Mouse (Mus musculus): ENCODE results near the gene Taar8b.
"Not testable (repeated sequence)": the region's sequence is repeated elsewhere in the genome, so short reads cannot be mapped to it uniquely, and the experiment has no call there.

The Taar8b gene

DNA sequence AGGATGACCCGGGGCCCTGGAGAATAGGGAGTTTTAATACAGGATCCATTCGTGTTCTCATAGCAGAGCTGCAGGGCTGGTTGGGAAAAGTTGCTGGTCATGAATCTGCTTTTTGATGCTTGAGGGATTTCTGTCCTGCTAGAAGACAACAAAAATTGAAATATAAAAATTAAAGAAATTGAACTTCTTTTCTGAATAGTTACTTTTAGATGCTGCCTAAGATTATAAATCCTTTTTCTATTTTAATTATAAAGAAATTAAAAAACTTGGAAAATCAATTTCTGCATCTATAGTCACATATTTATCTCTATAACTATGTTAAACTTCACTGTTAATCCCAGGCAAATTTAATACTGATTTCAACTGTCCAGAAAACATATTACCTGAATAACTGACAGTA is at the start of gene Taar8b:
Gene Taar8b, minus strand, starts transcription at position 101 of the 400 bp plus-strand sequence.
- no peak for DNase-seq (ENCODE audit: low read depth, low spot score)

DNA sequence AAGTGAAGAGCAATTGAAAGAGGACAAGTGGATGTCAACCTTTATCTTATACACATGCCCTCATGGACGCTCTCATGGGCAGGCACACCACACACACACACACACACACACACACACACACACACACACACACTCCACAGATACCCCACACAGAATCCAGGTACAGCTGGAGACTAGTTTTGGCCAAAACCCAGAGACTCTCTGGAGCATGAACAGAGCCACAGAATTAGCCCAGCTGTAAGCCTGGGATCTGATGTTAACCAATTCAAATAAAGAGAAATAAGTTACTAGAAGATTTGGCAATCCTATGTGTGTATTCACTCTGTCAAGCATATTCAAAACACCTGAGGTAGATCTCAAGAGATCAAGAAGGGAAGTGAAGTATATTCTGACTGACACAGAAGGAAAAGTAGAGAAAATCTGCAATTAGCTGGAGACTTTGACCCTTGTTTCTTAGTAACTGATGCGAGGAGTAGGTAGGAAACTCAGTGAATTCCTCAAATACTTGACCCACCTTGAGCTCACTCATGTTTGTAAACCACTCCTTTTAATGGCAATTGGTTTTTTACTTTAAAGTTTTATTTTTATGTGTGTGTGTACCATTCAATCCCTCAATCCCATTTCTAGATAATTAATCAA is 46.6 kb upstream of the Taar8b start:
- DNase-seq (ENCODE audit: low read depth, low spot score), result no peak

DNA sequence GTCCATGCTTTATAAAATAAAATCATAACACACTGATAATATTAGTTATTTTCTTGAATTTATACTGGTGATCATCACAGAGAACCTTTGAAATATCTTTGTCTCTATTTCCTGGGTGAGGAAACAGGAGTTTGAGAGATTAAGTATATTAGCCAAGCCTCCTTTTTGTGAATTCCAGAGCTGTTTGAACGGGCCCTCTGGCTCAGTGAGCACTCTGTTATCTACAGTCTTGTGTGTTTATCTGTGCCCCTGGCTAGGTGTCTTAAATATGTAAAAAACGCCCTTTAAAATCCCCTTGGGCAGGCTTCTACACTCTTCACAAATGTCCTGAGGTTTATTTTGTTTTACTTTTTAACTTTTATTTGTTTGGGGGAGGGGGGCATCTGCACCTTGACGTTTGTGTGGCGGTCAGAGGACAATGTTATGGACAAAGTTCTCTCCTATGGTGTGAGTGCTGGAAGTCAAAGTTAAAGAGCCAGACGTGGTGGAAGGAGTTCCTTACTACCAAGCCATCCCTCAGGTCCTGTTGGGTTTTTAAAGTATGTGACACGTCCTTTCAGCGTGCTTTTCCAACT is 42.1 kb upstream of the Taar8b start:
- no peak for DNase-seq (ENCODE audit: low read depth, low spot score)

DNA sequence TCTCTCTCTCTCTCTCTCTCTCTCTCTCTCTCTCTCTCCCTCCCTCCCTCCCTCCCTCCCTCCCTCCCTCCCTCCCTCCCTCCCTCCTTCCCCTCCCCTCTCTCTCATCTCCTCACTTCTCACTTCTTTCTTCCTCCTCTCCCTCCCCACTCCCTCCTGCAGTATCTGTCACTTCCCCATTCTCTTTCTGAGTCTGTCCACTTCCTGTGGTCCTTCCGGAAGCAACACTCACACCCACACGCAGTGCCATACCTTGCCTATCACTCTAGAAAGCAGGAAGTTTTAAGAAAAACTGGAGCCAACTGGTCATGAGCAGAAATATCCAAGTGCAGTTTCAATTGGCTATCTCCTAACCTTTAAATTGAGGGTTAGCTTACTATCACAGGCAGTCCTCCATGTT is 41.0 kb upstream of the Taar8b start:
- DNase-seq (ENCODE audit: low read depth, low spot score), result no peak

DNA sequence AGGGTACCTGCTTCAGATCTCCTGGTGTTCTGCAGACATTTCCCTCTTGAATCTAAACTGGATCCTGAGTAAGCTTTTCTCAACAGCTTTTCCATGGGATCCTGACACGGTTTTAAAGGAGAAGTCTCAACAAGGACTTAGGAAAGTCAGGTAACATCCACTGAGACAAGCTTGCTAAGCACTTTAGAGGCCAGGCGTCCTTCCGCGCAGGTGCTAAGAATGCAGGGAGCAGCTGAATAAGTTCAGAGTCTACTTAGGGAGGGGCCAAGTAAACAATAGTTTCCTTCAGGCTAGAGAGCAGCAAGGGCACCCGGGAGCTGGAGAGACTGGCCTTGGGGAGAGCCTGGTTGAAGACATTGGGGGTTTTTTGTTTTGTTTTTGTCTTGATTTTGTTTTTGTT is 40.2 kb upstream of the Taar8b start:
- no peak for DNase-seq (ENCODE audit: low read depth, low spot score)

DNA sequence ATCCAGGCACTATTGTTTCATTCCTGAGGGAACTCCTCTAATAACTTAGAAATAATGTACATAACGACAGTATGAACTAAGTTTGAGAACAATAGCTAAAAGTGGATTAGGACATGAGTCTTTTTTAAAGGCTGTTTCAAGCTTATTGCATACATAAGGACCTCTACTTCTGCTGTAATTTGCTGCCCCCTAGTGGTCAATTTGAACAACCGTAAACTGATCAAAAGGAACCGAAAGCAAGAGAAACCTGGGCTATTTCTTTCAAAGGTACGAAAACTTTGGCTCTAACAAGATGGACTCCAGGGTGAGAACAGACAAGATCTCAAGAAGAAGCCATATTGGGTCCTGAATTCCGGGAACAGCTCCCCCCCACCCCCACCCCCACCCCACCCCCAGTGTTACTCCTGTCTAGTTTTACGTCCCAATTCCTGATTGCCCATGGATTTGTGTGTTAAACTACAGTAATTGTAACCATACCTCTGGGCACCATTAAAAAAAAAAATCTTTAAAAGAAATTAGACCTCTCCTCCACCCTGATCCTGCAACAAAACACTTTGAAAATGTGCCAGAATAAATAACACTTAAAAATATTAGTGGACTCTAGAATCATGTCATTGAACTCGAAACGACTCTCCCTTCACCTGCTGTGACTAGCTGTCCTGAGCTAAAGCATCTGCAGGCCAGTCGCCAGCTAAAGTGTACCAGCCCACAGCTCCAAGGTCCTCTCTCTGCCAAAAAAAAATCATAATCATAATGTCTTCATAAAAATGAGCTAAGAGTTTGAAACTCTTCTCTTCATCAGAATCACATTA is 39.6 kb upstream of the Taar8b start:
- peak; percentile 66 for DNase-seq (ENCODE audit: low read depth, low spot score)

DNA sequence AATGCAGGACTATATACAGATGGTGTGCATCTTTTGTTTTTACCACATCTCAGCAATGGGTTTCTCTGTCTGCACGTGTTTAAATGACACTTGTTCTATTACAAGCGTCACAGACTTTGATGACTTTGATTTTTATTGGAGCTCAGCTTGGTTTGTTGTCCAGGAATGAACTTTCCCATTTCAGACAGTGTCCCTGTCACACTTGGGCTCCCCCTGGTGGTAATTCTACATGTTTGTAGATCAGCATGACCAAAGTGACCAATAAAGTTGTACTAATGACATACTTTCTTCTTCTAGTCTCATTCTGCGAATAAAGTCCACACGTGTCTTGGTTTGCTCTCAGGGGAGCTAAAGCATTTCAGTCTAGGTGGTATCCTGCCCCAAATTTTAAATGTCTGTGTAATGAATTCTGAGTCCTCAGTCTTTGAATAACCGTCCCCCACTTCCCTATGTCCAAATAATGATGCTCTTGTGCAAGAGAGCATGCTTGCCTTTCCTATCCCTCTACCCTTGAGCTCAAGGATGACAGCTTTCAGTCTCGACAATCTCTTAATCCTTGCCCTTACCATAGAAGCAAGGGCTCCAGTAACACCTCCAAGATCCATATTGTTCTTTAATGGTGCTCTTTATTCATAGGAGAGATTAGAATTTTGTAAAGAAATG is 19.2 kb upstream of the Taar8b start:
- peak; percentile 9 for DNase-seq (ENCODE audit: low read depth, low spot score)

DNA sequence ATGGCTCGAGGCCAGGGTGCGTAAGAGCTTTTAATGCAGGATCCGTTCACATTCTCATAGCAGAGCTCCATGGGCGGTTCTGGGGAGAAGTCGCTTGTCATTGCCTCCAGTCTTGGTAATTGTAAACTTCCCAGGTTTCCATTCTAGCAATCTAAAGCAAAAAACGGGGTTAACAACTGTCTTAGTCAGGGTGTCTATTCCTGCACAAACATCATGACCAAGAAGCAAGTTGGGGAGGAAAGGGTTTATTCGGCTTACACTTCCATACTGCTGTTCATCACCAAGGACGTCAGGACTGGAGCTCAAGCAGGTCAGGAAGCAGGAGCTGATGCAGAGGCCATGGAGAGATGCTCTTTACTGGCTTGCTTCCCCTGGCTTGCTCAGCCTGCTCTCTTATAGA is 17.3 kb upstream of the Taar8b start, which contains the start of gene Taar9:
Gene Taar9, minus strand, starts transcription at position 101 of the 400 bp plus-strand sequence.
- not testable (repeated sequence) for DNase-seq (ENCODE audit: low read depth, low spot score)

DNA sequence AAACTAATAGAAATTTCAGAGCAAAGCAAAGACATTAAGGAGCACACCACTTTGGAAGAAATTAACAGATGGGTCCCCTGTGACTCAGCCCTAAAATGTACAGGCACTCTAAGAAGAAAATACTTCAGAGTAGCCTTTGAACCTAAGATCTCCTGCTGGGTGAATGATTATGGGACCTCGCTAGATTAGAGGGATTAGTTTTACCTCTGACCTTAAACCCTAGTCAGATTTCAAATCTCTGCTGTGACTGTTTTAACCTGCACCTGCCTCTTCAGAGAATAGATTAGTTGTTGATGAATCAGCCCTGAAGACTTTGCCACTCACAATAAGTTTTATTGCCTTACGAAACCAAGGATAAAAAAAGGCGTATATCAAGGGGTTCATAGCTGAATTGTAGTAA is 16.1 kb upstream of the Taar8b start:
- DNase-seq (ENCODE audit: low read depth, low spot score), result no peak

DNA sequence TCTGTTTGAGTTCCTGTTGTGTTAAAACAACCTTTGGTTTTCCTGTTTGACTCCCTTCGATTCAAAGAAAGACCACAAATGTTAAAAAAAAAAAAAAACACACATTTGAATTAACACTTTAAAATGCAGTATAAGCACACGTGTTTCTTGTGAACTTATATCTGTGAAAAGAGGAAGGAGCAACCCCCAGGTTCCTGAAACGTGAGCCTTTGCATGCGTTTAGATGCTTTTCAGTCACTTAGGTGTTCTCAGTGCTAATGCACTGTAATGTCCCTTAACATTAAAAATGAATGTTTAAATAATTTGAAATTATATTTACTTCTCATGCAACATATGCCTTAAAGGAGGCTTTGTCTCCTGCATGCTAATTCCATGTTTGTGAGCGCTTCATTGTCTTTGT is 15.7 kb upstream of the Taar8b start:
- no peak for DNase-seq (ENCODE audit: low read depth, low spot score)

DNA sequence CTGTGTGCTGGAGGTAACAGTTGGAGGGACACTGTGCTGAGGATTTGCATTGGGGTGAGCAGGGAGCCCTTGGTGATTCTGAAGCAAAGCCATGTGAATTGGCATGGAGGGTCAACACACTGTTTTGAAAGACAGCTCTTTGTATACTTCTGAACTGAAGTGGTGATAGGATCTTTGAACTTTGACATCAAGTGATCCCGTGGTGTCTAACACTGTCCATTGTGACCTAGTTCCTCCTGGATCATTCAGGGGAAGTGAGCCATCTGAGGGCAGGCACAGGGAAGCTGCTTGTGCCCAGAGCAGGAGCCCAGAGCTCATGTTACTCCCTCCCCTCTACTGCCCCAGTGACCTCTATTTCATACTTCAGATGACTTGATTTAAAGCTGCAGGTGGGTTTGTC is 11.2 kb upstream of the Taar8b start:
- not testable (repeated sequence) for DNase-seq (ENCODE audit: low read depth, low spot score)

DNA sequence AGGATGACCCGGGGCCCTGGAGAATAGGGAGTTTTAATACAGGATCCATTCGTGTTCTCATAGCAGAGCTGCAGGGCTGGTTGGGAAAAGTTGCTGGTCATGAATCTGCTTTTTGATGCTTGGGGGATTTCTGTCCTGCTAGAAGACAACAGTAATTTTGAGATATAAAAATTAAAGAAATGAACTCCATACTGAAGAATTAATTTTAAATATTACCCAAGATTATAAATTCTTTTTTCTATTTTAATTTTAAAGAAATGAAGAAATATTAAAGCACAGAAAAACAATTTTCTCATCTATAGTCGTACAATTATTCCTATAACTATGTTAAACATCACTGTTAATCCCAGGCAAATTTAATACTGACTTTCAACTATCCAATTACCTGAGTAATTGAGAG is 9.7 kb upstream of the Taar8b start, which contains the start of gene Taar8c:
Gene Taar8c, minus strand, starts transcription at position 101 of the 400 bp plus-strand sequence.
- not testable (repeated sequence) for DNase-seq (ENCODE audit: low read depth, low spot score)

DNA sequence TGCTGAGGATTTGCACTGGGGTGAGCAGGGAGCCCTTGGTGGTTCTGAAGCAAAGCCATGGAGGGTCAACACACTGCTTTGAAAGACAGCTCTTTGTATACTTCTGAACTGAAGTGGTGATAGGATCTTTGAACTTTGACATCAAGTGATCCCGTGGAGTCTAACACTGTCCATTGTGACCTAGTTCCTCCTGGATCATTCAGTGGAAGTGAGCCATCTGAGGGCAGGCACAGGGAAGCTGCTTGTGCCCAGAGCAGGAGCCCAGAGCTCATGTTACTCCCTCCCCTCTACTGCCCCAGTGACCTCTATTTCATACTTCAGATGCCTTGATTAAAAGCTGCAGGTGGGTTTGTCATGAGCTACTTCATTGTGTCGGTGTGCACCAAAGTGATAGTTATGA is 4.9 kb upstream of the Taar8b start:
- DNase-seq (ENCODE audit: low read depth, low spot score), result not testable (repeated sequence)

DNA sequence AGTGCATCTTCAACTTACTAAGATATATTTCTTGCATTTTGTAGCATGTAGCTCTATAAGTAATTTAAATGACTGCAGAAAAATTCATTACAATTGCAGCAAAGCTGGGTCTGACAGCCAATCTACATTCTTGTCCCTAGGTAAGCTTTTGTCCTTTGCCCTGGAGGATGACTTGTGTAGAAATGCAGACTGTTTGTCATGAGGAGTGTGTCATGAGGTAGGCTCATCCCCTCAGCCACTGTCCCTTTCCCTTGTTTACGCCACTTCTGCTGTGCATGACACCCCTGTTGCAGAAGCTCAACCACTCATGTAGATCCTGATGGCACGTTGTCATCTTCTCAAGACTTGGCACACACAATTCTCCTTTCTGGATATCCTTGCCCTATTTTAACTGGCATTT is 4.9 kb downstream of the Taar8b start:
- DNase-seq (ENCODE audit: low read depth, low spot score), result no peak

DNA sequence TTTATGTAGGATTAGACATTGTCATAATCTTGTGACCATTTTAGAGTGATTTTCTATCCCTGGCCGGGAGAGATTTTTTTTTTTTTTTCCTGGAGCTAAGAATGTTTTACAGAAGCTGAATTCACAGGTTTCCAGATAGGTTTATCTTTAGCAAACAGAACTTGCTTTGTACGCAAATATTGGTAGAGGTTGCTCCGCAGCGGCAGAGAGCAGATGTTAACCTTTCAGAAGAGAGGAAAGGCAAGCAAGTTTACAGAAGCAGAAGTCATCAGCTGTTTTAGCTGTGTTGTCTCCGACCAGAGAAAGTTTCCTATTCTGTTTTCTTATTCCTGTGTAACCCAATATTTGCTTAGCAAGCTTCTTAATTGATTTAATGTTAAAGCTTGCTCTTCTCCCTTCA is 5.5 kb downstream of the Taar8b start:
- no peak for DNase-seq (ENCODE audit: low read depth, low spot score)

DNA sequence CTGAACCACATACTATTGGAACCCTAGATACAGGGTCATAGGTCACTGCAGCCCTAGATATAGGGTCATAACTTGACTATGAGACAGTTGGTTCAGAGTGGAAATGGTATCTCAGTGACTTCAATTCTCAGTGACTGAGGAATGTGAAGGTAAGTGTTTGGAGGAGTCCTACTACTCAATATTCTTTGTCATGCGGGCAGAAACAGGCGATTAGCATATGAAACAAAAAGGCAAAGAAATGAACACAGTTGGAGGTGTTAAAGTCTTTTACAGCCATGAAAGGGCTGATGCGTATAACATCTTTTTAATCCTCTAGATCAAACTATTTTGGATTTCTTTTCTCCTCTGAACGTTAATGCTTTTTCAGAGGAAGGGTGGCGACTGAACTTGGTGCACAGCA is 6.2 kb downstream of the Taar8b start:
- no peak for DNase-seq (ENCODE audit: low read depth, low spot score)

DNA sequence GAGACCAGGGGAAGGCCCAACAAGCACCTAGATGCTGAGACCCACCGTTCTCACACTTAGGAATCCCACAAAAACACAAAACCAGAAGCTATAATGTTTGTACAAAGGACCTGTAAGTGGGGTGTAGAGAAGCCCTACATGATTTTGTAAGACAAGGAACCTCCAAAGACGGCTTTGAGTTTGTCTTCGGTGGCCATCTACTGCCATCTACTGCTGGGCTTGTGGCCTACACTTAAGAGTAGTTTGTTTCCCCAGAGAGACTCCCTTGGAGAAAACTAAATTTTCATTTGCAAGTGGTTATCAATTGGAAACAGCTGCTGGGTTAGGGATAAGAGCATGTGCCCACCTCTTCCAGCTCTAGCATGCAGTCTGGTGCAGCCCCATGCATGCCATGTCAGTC is 11.9 kb downstream of the Taar8b start:
- no peak for DNase-seq (ENCODE audit: low read depth, low spot score)

DNA sequence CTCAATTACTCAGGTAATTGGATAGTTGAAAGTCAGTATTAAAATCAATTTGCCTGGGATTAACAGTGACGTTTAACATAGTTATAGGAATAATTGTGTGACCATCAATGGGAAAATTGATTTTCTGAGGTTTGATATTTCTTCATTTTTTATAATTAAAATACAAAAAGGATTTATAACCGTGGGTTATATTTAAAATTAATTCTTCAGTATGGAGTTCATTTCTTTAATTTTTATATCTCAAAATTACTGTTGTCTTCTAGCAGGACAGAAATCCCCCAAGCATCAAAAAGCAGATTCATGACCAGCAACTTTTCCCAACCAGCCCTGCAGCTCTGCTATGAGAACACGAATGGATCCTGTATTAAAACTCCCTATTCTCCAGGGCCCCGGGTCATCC is 15.9 kb downstream of the Taar8b start, which contains the start of gene Taar8a:
Gene Taar8a, plus strand, starts transcription at position 301 of the 400 bp plus-strand sequence.
- DNase-seq (ENCODE audit: low read depth, low spot score), result not testable (repeated sequence)

DNA sequence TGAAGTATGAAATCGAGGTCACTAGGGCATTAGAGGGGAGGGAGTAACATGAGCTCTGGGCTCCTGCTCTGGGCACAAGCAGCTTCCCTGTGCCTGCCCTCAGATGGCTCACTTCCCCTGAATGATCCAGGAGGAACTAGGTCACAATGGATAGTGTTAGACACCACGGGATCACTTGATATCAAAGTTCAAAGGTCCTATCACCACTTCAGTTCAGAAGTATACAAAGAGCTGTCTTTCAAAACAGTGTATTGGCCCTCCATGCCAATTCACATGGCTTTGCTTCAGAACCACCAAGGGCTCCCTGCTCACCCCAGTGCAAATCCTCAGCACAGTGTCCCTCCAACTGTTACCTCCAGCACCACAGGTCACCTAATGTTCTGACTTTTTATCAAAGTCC is 17.3 kb downstream of the Taar8b start:
- not testable (repeated sequence) for DNase-seq (ENCODE audit: low read depth, low spot score)

DNA sequence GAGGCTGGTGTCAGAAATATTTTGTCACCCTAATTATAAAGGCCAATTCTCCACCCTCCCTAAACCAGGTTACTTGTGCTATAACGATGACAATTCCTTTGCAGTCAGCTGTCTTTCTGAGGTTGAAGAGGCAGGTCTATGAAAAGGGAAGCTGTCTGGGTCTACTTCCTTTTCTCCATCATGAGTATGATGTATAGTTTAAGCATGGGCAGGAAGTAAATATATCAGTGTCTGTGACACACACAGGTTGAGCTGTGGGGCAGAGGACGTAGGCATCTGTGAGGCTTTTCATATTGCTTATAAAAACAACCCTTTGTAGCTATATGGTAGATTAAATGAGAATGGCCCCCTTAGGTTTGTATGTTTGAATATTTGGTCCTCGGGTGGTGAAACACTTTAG is 33.1 kb downstream of the Taar8b start:
- DNase-seq (ENCODE audit: low read depth, low spot score), result no peak

DNA sequence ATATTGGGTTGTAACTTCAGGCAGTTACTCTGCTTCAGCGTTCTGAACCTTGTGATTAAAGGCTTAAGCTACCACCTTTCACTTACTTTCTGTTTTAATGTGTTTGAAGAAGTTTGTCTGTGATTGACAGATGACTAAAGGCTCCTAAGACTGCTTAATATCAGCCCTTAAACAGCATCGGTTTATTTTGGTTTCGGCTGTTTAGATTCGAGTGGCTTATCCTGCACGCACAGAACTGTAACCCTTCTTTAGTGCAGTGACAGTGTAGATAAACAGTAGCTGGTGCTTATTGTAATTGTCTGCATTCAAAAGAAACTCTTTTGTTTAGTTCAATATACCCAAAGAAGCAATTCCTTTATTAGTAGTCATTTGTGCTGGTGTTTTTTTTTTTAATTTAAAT is 40.1 kb downstream of the Taar8b start:
- no peak for DNase-seq (ENCODE audit: low read depth, low spot score)

DNA sequence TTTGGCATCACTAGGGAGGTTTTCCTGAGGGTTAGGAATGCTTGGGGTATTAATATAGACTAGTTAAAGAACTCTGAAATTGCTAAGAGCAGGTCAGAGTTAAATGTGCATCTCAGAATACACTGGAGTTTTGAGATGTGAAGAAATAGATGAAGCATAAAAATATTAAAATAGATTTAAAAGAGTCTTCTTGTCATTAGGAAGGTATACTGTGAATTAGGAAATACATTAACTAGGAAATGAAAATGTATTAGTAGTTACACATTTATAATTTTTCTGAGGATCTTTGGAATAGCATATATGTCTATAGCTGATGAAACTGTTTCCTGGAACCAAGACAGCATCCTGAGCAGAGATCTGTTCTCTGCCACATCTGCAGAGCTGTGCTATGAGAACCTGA is 42.9 kb downstream of the Taar8b start, which contains the start of gene Taar7f:
Gene Taar7f, plus strand, starts transcription at position 301 of the 400 bp plus-strand sequence.
- no peak for DNase-seq (ENCODE audit: low read depth, low spot score)
